Mouse (Mus musculus) heart, postnatal 0 days (tissue): Measurements from ENCODE around the gene Slc35c2.

Experiments
- CTCF ChIP-seq: IDR thresholded peaks from 2 replicates; pipeline ENCODE4 v1.5.1; 2016; ENCODE audit warnings: antibody characterized with exemption, control low read depth, low read depth
- EP300 ChIP-seq: IDR thresholded peaks from 2 replicates; pipeline ENCODE4 v1.6.1; 2016; ENCODE audit warnings: antibody characterized with exemption, low read depth

- TF ChIP-seq CTCF (no peak), EP300 (no peak)
Observed at GRCm38 (mm10) chr2:165253867-165254266, 33.8 kb downstream of the Slc35c2 start.
